Mouse (Mus musculus) WW6 (cell line): ENCODE measurements around the gene Ptgfr.

Experiments used
- DNase-seq: peaks from one replicate; pipeline ENCODE4 v3.0.0-alpha.2; 2013; ENCODE audit warnings: low read depth, low spot score

The Ptgfr gene

GRCm38 (mm10) chr3:151836871-151837680 lies at the start of gene Ptgfr:
TSS of gene Ptgfr (minus strand) at chr3:151837630.
- DNase-seq = no peak

- DNase-seq = no peak
These were observed 46.5 kb upstream of the Ptgfr start for GRCm38 (mm10) chr3:151883881-151884280.

GRCm38 (mm10) chr3:151879981-151880380 lies 42.6 kb upstream of the Ptgfr start:
- DNase-seq = no peak

- DNase-seq = no peak
These were observed 31.5 kb upstream of the Ptgfr start for GRCm38 (mm10) chr3:151868970-151869369.

GRCm38 (mm10) chr3:151851344-151851743 lies 13.9 kb upstream of the Ptgfr start:
- DNase-seq = no peak

- no peak for DNase-seq
These were observed 13.2 kb upstream of the Ptgfr start for GRCm38 (mm10) chr3:151850621-151851020.

GRCm38 (mm10) chr3:151846292-151846691 lies 8.9 kb upstream of the Ptgfr start:
- no peak for DNase-seq

- DNase-seq = no peak
These were observed 7.1 kb upstream of the Ptgfr start for GRCm38 (mm10) chr3:151844361-151845154.

GRCm38 (mm10) chr3:151840688-151841087 lies 3.3 kb upstream of the Ptgfr start:
- no peak for DNase-seq

GRCm38 (mm10) chr3:151838372-151838771 lies 942 bp upstream of the Ptgfr start:
- no peak for DNase-seq

GRCm38 (mm10) chr3:151837749-151838148 lies 319 bp upstream of the Ptgfr start:
- DNase-seq = no peak

- no peak for DNase-seq
These were observed 979 bp downstream of the Ptgfr start for GRCm38 (mm10) chr3:151836451-151836850.

GRCm38 (mm10) chr3:151835831-151836230 lies 1.6 kb downstream of the Ptgfr start:
- DNase-seq = no peak

- DNase-seq = no peak
These were observed 9.3 kb downstream of the Ptgfr start for GRCm38 (mm10) chr3:151827950-151828610.

- no peak for DNase-seq
These were observed 17.6 kb downstream of the Ptgfr start for GRCm38 (mm10) chr3:151819811-151820210.

GRCm38 (mm10) chr3:151818265-151818664 lies 19.2 kb downstream of the Ptgfr start:
- DNase-seq = no peak

GRCm38 (mm10) chr3:151808613-151809012 lies 28.8 kb downstream of the Ptgfr start:
- DNase-seq = no peak

GRCm38 (mm10) chr3:151788622-151789021 lies 48.8 kb downstream of the Ptgfr start:
- DNase-seq = no peak

- no peak for DNase-seq
These were observed 62.3 kb downstream of the Ptgfr start for GRCm38 (mm10) chr3:151775089-151775488.

GRCm38 (mm10) chr3:151771074-151771473 lies 66.4 kb downstream of the Ptgfr start:
- peak; percentile 31 for DNase-seq

- no peak for DNase-seq
These were observed 87.7 kb downstream of the Ptgfr start, which contains the start of gene Ifi44 for GRCm38 (mm10) chr3:151749737-151750136. TSS of gene Ifi44 (minus strand) at chr3:151749960.

- no peak for DNase-seq
These were observed 88.9 kb downstream of the Ptgfr start for GRCm38 (mm10) chr3:151748514-151748913.
